Mouse (Mus musculus) liver, adult (tissue): Measurements from ENCODE around the gene Nudt2.

Experiments
- GATA4 ChIP-seq: IDR thresholded peaks from 2 replicates; pipeline ENCODE4 v1.6.1; 2014; ENCODE audit warnings: mild to moderate bottlenecking, low read length; ENCODE audit not compliant: insufficient replicate concordance

The Nudt2 gene

DNA sequence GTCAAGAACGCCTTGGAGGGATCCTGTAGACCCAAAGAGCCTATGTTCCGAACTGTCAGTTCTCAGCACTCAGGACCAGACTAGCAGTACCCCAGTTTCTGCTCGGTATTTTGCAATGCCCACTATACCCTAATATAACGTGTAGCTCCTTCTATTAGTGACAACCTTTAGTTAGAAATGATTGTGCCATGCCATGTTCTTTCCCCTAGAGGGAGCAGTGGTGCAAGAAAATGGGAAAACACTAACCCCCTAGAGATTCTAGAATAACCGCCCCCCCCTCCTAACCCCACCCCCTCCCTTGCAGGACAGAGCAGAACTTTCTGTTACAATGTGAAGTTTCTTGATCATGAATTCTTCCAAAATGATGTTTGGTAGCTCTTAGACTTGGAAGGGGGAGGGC lies 39.4 kb downstream of the Nudt2 start:
- no peak for TF ChIP-seq GATA4

DNA sequence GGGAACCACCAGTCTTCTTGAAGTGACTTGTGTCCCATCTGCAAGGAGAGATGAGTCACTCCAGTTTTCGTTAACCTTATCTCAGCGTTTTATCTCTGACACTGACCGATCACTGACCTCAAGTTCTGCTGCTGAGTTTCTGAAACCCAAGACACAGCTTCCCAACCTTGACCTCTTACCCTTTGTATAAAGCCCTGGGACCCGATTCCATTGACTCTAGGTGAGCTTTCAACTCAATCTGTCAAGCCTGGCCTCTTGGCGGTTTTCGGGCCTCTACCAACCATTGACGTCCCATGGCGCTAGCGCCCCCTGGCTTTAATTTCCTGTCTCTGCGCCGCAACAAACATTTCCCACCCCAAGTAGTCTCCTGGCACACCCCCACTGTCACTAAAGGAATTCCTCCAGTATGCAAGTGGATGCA lies 40.2 kb downstream of the Nudt2 start:
- TF ChIP-seq GATA4 = no peak

DNA sequence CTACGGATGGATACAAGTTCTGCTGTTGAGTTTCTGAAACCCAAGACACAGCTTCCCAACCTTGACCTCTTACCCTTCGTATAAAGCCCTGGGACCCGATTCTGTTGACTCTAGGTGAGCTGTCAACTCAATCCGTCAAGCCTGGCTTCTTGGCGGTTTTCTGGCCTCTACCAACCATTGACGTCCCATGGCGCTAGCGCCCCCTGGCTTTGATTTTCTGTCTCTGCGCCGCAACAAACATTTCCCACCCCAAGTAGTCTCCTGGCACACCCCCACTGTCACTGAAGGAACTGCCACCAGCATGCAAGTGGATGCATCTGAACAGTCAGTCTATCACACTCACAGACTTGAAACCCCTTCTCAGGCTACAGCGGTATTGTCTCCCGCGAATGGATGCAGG lies 41.2 kb downstream of the Nudt2 start:
- no peak for TF ChIP-seq GATA4

DNA sequence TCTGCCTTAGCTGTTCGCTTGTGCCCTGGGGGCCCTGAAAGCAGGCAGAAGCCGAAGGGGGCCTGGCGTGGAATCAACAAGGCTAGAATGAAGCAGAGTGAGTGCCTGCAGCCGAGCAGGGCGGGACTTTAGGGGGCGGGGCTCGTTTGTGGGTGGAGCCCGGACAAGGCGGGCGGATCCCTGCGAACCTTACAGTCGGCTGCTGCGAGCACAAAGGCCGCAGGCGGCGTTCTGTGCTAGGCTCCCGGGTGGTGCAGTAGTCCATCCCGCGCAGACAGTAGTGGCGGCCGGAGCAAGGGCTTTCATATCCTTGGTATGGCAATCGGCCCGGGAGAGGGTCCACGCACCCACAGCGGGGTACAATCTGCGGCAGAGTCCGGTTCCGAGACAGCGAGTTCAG lies 42.0 kb downstream of the Nudt2 start:
- TF ChIP-seq GATA4 = no peak

DNA sequence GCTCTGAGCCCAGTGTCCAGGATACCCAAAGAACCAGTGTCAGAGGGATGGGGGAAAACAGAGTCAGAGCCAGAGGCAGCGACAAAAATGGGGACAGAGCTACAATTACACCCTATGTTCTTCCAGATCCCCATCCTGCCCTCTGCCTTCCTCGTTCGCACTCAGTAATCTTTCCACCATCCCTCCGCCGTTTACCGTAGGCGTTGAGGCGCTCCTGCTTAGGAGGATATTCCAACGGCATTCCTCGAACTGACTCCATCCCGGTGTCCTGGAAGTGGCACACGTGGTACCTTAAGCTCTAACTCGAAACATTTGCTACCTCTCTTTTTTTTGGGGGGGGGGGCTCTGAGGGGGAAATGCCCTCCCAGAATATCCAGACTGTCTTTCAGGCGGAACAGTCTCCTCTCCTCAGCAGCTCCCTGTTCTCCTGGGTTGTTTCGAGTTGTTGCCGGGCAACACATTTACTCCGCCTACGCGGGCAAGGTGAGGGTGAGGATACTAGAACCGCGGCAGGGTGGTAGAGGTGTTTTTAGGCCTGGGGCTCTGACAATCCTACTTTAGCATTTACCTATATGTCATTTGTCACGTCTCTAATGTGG lies 42.5 kb downstream of the Nudt2 start:
- no peak for TF ChIP-seq GATA4

DNA sequence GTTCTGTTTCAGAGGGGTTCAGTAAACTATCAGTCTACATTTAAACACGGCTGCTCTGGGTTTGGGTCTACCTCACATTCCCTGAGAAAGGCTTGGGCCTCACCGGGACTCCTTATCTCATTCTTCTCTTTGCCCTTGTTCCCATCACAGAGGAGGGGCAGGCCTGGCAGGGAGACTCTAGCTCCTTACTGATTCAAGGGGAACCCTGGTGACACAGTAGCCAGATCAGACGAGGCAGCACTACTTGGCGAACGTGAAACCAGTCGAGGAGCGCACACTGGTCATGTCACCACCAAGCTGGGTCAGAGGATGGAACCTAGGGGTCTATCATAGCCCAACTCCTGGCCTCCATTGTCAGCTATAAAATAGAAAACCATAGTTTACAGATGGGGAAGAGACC lies 43.0 kb downstream of the Nudt2 start:
- no peak for TF ChIP-seq GATA4

DNA sequence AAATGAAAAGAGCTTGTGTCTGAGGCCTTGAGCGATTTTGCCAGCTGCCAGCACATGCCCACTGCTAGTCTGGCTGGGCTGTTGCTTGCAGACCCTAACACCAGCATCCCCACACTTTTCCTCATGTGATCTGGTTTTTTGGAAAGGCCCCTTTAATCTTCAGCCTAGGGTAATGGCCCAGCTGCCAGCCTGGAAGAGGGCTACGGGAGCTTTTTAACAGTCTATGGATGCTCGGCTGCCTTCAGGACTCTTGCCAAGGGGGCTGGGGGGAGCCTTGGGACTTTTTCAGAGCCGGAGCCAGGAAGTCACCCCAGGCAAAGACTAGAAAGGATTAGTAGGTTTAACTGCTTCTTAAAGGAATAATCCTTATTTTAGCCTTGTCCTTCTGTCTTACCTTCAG lies 48.4 kb downstream of the Nudt2 start:
- TF ChIP-seq GATA4 = no peak

DNA sequence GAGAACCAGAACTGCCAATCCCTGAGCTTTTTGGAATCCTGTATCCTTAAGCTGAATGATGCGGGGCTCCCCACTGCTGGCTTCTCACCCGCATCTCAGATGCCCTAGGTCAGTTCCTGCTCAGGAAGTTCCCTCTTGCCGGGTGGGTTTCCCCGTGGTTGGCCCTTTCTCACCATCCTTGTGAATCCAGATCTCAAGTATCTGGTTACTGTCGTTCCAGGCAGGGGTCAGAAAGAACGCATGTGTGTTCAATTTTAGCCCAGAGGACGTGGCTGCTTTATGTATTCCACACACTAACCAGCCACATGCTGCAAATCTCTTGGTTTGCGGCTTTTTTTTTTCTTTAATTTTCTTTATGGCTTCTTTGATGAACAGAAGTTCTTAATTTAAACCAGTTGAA lies 48.8 kb downstream of the Nudt2 start:
- TF ChIP-seq GATA4 = no peak

DNA sequence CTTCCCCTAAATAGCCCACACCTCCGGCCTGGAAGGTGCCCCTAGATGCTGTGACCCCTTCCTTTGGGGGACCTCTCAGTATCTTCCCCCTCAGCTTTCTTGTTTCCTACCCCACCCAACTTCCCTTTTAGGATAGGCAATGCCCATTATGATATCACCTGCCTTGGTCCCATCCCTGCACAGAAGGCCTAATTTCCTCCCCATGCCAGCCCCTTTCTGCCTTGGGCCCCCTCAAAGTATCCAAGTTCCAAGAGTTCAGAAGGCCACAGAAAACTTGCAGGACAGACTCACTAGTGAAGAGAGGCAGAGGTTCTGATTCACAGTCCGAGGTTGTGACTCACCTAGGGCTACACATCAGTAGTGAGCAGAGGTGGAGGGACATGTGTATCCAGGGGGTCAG lies 52.3 kb downstream of the Nudt2 start, which contains the start of gene 1110017D15Rik:
1110017D15Rik (minus strand) TSS at position 101 of the 400 bp plus-strand sequence.
- TF ChIP-seq GATA4 = no peak

DNA sequence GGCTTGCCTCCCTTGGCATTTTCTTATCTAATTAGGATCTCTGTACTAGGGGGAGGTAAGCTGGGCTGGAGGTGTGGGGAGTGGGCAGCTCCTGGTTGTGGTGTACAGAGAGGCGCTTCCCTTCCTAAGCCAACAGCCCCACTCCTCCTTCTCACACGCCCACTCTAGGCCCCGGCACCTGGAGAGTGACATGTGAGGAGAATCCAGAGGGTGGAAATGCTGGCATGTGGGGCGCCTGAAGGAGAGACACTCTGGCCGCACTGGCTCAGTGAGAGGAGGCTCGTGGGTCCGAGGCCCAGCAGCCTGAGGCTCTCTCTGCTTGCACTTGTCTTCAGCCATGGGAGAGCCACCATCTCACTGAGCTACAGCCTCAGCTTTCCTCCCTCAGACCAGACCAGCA lies 53.4 kb downstream of the Nudt2 start:
- TF ChIP-seq GATA4 = no peak

DNA sequence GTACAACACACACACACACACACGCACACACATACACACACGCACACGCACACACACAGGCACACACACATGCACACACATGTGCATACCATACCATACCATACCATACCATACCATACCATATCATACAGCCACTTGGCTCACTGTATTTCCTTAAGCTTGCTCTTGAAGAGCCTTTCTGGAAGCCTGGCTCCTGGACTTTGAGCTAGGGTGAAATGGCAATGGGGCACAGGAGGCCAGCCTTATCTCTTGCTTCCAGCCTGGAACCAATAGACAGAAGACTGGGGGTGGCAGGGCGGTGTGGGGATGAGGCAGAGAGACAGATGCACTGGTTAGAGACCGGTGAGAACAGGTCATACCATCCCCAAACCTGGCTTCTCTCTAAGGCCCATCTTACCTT lies 54.2 kb downstream of the Nudt2 start:
- TF ChIP-seq GATA4 = no peak

DNA sequence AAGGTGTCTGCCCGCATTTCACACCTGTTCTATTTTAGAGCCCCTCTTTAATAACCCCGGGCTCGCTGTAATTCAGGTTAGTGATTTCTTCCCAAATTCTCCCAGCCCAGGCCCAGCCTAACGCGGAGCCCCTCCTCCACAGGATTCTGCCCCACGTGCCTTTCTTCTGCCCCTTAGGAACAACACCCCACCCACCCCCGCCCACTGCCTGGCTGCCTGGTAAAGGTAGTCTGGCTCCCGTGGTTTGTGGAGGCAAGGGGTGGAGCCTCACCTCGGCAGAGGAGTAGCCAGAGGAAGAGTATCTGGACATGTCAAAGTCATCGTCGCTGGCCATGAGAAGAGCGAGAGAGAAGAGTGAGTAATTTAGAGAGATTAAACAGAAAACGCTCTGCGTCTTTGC lies 55.7 kb downstream of the Nudt2 start:
- no peak for TF ChIP-seq GATA4

DNA sequence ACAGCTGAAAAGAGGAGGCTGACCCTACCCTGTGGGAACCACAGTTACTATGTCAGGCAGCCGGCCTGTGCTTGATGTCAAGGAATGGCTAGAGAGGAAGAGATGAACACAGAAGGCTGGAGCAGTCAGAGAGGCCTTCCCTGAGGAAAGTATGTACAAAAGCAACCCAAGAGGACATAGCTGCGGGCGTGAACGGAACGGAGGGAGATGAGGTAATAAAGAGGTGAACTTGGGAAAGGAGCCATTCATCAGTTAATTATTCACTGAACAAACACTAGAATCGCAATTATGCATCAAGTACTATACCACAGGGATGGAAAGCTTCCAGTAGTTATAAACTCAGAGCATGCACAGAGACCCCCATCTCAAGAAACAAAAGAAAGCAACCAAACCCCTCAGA lies 57.2 kb downstream of the Nudt2 start:
- no peak for TF ChIP-seq GATA4

DNA sequence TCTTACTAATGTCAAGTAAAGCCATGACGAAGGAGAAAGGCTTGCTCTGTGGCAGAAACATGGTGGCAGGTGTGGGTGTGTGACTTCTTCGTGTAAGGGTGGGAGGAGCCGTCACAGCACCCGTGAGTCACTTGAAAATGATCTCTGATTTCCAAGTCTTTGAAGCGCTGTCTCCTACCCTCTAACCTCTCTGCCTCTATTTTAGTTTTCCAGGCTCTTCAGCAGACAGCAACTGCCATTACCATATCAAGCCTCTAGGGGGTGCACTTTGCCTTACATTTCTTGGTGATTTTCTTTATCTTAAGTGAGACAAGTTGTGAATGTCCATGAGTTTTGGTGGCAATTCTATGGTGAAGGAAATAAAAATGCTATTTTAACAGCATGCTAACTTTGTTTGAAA lies 57.8 kb downstream of the Nudt2 start:
- no peak for TF ChIP-seq GATA4

DNA sequence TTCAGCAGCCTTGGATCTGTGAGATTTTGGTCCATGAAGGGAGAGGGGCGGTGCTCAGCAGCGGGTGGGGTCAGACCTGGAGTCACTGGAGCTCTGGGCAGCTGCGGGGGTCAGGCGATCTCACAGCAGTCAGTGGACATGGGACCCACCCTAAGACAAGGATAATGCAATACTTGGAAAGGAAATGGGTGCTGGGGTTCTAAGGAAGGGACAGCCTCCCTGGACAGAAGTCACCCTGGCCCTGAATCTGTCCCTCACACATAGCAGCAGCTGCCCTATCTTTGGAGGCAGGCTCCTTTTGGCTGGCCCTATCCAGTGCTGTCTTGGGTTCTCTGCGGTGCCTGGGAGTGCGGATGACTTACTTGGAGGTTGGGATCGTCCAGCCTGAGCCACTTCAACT lies 58.9 kb downstream of the Nudt2 start:
- no peak for TF ChIP-seq GATA4

DNA sequence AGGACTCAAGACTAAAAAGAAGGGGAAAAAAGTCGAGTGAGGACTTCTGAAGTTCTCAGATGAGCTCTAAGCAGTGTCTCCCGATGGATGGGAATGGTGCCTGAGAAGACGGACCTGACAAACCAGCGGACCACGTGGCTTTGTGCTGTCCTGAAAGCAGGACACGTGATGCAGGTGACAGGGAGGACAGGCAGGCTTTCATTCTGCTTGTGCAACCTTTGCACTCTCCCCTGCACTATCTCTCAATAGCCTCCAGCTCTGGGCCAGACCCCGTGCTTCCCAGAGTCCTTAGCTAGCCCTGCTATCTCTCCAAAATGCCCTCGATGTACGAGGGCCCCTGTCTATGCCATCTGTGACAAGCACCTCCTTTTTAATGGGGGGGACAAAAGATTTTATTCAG lies 59.9 kb downstream of the Nudt2 start:
- TF ChIP-seq GATA4 = no peak

DNA sequence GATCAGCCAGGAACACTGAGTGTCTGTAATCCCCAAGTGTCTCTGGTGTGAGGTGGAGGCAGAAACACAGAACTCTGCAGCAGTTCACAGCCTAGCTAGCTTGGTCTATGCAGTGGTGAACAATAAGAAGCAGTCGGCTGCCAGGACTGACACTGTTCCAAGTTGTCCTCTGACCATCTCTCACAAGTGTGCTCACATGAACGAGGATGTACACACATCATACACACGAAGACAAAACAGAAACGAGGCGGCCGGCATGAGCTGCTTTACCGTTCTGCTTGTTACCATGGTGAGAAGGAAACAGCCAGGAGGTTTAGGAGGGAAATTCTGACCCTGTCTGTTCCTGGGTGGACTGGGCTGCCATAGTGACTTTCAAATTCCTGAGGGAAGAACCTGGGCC lies 61.6 kb downstream of the Nudt2 start:
- TF ChIP-seq GATA4 = no peak
